Mouse (Mus musculus) cerebellum, adult 18-20 months (tissue): ENCODE results near the gene Hemk1.

Source experiments
- DNase-seq, 2 experiments: peaks; one replicate each; pipeline ENCODE4 v3.0.0; 2021

The Hemk1 gene

GRCm38 (mm10) chr9:107338172-107338883 is at the start of gene Hemk1:
Gene Hemk1 (minus strand): TSS chr9:107338350.
- peak; percentile 74 to 81 for DNase-seq

GRCm38 (mm10) chr9:107387708-107388107 is 49.6 kb upstream of the Hemk1 start:
- no peak for DNase-seq

DNA sequence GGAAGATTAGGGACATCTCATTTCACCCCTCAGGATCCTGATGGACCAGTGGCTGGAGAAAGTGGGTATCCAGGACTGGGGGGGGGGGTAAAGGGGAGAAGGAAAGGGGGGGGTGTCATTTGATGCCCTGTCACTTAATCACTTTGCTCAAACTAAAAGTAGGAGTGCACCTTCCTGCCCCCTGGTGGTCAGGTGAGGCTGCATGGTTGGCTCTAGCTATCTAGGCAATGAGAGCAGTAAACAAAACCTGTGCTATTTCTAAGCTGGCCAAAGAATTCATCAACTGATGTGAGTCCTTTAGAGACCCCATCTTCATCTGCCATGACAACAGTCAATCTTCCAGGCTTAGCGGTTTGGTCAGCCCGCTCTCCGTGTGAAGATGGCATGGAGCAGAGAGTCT is 48.6 kb upstream of the Hemk1 start:
- peak; percentile 77 to 78 for DNase-seq

- peak; percentile 57 to 67 for DNase-seq
These were observed 46.2 kb upstream of the Hemk1 start for GRCm38 (mm10) chr9:107384396-107384795.

DNA sequence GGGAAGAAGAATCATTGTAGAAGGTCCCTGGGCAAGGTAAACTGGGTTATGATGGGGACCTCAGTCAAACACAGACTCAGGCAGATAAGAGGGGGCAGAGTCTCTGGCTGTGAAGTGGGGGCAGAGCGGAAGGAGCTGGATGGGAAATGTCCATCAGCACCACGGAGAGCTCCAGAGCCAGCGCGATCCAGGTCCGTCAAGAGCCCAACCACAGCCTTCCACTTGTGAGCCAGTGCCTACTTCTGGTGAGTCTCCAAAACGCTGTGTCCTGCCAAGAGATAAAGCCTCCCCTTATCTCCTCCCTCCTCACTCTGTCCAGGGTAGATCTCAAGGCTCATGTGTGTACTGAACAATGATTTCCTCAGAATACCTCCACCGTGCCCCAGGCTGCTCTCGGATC is 43.6 kb upstream of the Hemk1 start:
- no peak for DNase-seq

DNA sequence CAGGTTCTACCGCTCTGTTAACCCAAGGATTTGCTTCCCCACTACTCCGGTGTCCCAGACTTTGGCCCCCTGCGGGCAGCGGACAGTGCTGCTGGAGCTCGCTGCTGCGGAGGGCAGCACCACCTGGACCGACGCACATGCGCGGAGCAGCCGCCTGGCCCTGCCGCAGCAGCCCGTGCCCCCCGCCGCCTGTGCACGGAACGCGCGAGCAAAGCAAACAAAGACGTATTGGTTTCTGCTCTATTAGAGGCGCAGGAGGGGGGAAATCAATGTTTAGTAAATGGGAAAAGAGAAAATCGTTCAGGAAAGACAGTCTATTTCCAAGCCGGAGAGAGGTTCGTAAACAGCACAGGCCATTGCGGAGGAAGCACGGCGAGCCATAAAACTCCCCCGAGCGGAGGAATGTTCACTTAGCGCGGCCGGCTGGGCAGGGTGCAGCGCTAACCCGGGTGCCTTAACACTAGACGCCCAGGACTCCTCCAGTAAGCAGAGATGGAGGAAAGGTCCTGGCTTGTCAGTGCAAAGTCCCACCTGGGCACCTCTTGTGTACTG is 39.9 kb upstream of the Hemk1 start:
- DNase-seq, result peak; percentile 71 to 78

GRCm38 (mm10) chr9:107375451-107375850 is 37.3 kb upstream of the Hemk1 start:
- no peak for DNase-seq

- peak in 1 of 2 experiments; percentile 41 for DNase-seq
These were observed 36.5 kb upstream of the Hemk1 start for GRCm38 (mm10) chr9:107374623-107375022.

- no peak for DNase-seq
These were observed 34.3 kb upstream of the Hemk1 start for GRCm38 (mm10) chr9:107372441-107372840.

DNA sequence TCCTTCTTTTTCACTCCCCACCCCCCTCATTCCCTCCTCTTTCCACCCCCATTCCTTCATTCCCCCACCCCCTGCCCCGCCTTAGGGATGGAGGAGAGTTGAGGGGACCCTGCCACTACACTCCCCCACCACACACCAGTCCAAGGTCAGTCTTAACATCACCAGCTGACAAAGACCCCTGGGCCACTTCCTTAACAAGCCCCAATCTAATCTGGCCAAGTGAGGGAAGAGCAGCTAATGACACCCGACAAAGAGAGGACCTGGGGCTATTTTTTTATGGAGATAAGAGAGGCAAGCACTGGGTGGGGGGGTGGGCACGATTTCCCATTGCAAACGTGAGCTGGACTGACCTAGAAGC is 31.9 kb upstream of the Hemk1 start:
- DNase-seq, result no peak

DNA sequence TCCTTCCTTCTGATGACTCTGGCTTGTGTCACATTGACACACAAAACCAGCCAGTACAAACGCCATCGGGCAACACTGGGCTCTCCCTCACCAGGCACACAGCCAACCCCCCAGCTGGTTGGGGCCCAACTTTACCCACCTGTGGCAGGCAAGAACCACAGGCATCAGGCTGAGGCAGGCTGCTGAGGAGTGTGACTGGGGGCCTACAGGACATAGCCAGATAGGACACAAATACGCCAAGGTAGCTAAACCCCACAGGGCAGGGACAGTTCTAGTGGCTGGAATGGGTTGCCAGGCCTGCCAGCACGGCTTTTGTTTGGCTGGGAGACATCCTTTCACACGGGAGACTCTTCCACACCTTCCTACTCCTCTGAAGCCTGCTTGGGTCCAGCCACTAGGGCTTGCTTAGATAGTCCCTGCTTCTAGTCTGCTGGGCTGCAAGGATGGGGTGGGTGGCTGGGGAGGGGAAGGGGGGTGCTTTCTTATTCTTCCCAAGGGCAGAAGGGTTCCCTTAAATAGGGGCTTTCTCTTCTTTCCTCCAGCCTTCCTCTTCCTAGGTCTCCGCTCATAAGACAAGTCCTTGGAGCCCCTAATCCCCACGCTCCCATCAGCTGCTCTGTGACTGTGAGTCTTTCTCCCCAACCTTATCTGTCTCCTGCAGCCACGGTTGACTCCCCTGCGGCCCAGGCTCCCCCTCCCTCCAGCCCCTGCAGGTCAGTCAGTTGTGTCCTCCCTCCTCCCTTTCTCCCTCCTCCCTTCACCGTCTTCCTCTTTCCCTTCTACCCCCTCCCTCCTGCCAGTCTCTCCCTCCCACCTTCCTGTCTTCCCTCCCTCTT is 31.3 kb upstream of the Hemk1 start:
- no peak for DNase-seq

GRCm38 (mm10) chr9:107368302-107368701 is 30.2 kb upstream of the Hemk1 start:
- DNase-seq, result no peak

GRCm38 (mm10) chr9:107366644-107367043 is 28.5 kb upstream of the Hemk1 start:
- peak; percentile 73 to 82 for DNase-seq

DNA sequence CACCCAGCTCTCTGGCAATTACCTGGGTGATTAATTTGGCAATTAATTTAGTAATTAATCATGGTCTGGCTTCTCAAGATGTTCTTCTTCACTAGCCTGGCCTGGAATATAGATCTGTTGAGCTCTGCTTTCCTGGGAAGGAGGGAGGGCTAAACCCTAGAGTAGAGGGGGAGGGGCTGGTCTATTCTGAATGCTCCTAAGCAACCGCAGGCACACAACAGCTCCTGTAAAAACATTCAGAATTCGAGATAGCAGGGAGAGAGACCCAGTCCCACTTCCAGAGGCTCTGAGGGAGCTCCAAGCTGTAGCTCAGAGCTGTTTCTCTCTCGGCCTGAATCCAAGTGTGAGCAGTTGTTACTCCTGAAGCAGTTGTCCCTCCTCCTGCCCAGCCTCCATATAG is 22.8 kb upstream of the Hemk1 start:
- DNase-seq, result no peak

- peak; percentile 88 to 90 for DNase-seq
These were observed 19.5 kb upstream of the Hemk1 start for GRCm38 (mm10) chr9:107357651-107358050.

DNA sequence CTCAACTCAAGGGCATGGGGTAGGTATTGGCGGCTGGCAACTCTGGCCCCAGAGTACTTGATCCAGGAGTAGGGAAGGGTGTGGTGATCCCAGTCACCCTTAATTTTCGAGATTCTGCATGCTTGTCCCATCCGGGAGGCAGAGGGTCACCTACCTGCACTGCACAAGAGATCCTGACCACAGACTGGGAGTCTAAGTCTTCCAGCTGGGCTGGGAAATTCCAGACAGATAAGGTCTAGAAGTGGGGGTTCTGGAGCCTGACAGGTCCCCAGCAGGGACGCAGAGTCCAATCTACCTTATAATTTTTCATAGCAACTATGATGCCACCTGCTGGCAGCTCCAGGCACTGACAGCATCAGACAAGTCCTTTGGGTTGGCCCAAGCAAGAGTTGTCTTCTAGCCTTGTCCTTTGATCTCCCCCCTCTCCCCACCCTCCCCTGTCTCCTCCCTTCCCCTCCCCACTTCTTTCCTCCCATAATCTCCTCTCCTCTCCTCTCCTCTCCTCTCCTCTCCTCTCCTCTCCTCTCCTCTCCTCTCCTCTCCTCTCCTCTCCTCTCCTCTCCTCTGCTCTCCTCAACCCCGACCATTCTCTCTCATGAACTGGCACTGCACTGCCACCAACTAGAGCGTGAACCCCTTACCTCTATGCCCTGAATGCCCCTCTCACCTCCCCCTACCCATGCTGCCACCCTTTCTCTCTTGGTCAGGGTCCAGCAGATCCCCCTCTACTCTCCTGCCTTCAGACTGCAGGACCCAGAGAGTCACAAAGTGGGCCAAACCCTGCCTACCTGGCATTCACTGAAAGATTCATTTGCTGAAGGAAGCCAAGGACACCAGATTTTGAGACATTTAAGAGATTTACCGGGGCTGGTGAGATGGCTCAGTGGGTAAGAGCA is 18.0 kb upstream of the Hemk1 start:
- peak; percentile 84 to 87 for DNase-seq

- DNase-seq, result peak in 1 of 2 experiments; percentile 33
These were observed 16.7 kb upstream of the Hemk1 start for GRCm38 (mm10) chr9:107354826-107355225.

- DNase-seq, result no peak
These were observed 11.2 kb upstream of the Hemk1 start for GRCm38 (mm10) chr9:107349321-107349720.

- DNase-seq, result peak; percentile 52 to 58
These were observed 9.5 kb upstream of the Hemk1 start for GRCm38 (mm10) chr9:107347586-107348183.

- peak; percentile 23 to 37 for DNase-seq
These were observed 7.9 kb upstream of the Hemk1 start for GRCm38 (mm10) chr9:107346081-107346480.

- peak; percentile 48 to 59 for DNase-seq
These were observed 5.9 kb upstream of the Hemk1 start for GRCm38 (mm10) chr9:107344027-107344426.
